Mouse (Mus musculus) embryonic facial prominence, embryonic 12.5 days (tissue): Measurements from ENCODE around the gene Robo2. TPM values are rescaled to one million over a fixed set of nuclear protein-coding genes. Genes with fewer than 3 reads are reported as not detected.

Experiments
- ATAC-seq: fragments of 200-750 bp; cut with Nextera tagmentation; 2 replicates; pipeline ENCODE4 v1.8.0; 2017; ENCODE audit not compliant: insufficient number of reproducible peaks, insufficient read depth, low FRiP score, low TSS enrichment
- H3K27ac ChIP-seq: fragments of 300-500 bp; sonication (generic); 2 replicates; pipeline ENCODE4 v1.5.1; 2016; ENCODE audit warnings: mild to moderate bottlenecking
- H3K27me3 ChIP-seq: fragments of 300-500 bp; sonication (generic); 2 replicates; pipeline ENCODE4 v1.6.1; 2016; ENCODE audit warnings: mild to moderate bottlenecking, moderate library complexity
- H3K36me3 ChIP-seq: fragments of 300-500 bp; sonication (generic); 2 replicates; pipeline ENCODE4 v1.6.1; 2016; ENCODE audit warnings: mild to moderate bottlenecking
- H3K4me1 ChIP-seq: fragments of 300-500 bp; sonication (generic); 2 replicates; pipeline ENCODE4 v1.6.1; 2016
- H3K4me2 ChIP-seq: fragments of 300-500 bp; sonication (generic); replicated peaks from 2 replicates; pipeline ENCODE4 v1.6.1; 2016; ENCODE audit warnings: mild to moderate bottlenecking, moderate library complexity
- H3K4me3 ChIP-seq: fragments of 300-500 bp; sonication (generic); 2 replicates; pipeline ENCODE4 v1.5.1; 2016; ENCODE audit warnings: mild to moderate bottlenecking
- H3K9ac ChIP-seq: fragments of 300-500 bp; sonication (generic); 2 replicates; pipeline ENCODE4 v1.6.1; 2016; ENCODE audit warnings: mild to moderate bottlenecking, moderate library complexity
- H3K9me3 ChIP-seq: fragments of 300-500 bp; sonication (generic); 2 replicates; pipeline ENCODE4 v1.6.1; 2016; ENCODE audit warnings: mild to moderate bottlenecking, moderate library complexity
- WGBS: fragments of 180-500 bp; shearing (Covaris S2); methylation state at CpG from one replicate; pipeline ENCODE4 v1.1.7; 2016; 5-methylcytosine and 5-hydroxymethylcytosine counted together
- polyA plus RNA-seq: library from polyadenylated mRNA; unstranded; fragments of >200 nt; fragmentation: Nextera tagmentation; extraction: Ambion mirVana; gene quantifications from 2 replicates; pipeline ENCODE4 v1.2.1, GENCODE M21; 2016

Gene Robo2
- polyA plus RNA-seq, 1 experiment from 2014 or later: 71.5 TPM

- WGBS: 59% methylated on average over 7 of the region's 7 CpGs
- no peak overlapping the region for H3K9ac ChIP-seq
- H3K4me2 ChIP-seq: no peak overlapping the region
- H3K9me3 ChIP-seq: no peaks in the 10 kb centered on the region
- no peaks in the 10 kb centered on the region for H3K36me3 ChIP-seq
- H3K27ac ChIP-seq: no peak overlapping the region
- ATAC-seq: no peak
- H3K4me3 ChIP-seq: no peak overlapping the region
- H3K4me1 ChIP-seq: no peaks in the 10 kb centered on the region
- no peaks in the 10 kb centered on the region for H3K27me3 ChIP-seq
Measured at GRCm38 (mm10) chr16:74316150-74316549, 95.5 kb downstream of the Robo2 start.

DNA sequence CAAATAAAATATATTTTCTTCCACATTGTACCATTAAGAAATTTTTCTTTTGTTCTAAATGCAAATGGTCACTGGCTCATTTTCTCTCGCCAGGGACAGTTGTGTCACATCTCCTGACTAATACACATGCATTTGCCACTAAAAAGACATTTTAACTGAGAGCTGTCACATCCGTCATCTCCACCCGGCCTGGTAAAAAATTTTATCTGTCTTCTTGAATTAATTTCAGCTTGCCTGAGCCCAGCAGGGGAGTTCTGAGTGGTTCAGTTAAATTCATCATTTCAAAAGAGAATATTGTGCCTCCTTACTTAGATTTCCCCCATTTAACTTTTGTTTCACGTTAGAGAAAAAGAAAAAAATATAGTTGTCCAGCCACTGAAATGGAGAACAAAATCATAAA, 98.4 kb downstream of the Robo2 start:
- Histone ChIP-seq H3K4me2 (no peak overlapping the region), H3K9ac (no peak overlapping the region), H3K36me3 (no peaks in the 10 kb centered on the region), H3K4me1 (no peaks in the 10 kb centered on the region), H3K9me3 (no peaks in the 10 kb centered on the region), H3K27ac (no peak overlapping the region), H3K27me3 (no peaks in the 10 kb centered on the region), H3K4me3 (no peak overlapping the region)
- WGBS: 52% methylated on average over 4 of the region's 4 CpGs
- no peak for ATAC-seq

DNA sequence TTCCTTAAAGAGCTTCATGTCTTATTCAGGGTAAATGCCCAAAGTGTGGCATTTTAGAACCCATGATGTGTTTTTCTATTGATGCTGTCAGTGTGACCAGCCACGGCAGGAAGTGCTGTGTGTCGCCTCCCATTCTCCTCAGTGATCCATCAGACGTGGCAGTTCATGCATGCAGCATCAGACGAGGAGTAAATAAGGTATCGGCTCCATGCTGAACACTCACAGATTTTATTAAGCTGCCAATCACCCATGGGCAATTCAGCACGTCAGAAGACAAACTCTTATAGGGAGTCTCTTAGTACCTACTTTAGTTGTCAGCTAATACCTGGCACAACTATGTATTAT, 104.1 kb downstream of the Robo2 start:
- no peaks in the 10 kb centered on the region for H3K9me3 ChIP-seq
- 54% methylated on average over 6 of the region's 6 CpGs for WGBS
- H3K4me1 ChIP-seq: no peaks in the 10 kb centered on the region
- H3K9ac ChIP-seq: no peak overlapping the region
- H3K27ac ChIP-seq: no peak overlapping the region
- H3K36me3 ChIP-seq: no peaks in the 10 kb centered on the region
- H3K27me3 ChIP-seq: no peaks in the 10 kb centered on the region
- ATAC-seq: no peak
- no peak overlapping the region for H3K4me2 ChIP-seq
- H3K4me3 ChIP-seq: no peak overlapping the region

GRCm38 (mm10) chr16:74306876-74307542, 104.6 kb downstream of the Robo2 start:
- 66% methylated on average over 5 of the region's 5 CpGs for WGBS
- Histone ChIP-seq H3K9me3 (no peaks in the 10 kb centered on the region), H3K4me3 (no peak overlapping the region), H3K27ac (no peak overlapping the region), H3K4me1 (no peaks in the 10 kb centered on the region), H3K36me3 (no peaks in the 10 kb centered on the region), H3K27me3 (no peaks in the 10 kb centered on the region), H3K4me2 (no peak overlapping the region), H3K9ac (no peak overlapping the region)
- no peak for ATAC-seq

- Histone ChIP-seq H3K36me3 (no peaks in the 10 kb centered on the region), H3K4me3 (no peak overlapping the region), H3K4me1 (no peaks in the 10 kb centered on the region), H3K4me2 (no peak overlapping the region), H3K9me3 (no peaks in the 10 kb centered on the region), H3K27me3 (no peaks in the 10 kb centered on the region), H3K27ac (no peak overlapping the region), H3K9ac (no peak overlapping the region)
- no peak for ATAC-seq
- 85% methylated on average over 8 of the region's 8 CpGs for WGBS
Measured at GRCm38 (mm10) chr16:74287878-74288277, 123.7 kb downstream of the Robo2 start.

GRCm38 (mm10) chr16:74282549-74282948, 129.1 kb downstream of the Robo2 start:
- no peak overlapping the region for H3K9ac ChIP-seq
- H3K27me3 ChIP-seq: no peaks in the 10 kb centered on the region
- H3K27ac ChIP-seq: no peak overlapping the region
- no peak overlapping the region for H3K4me2 ChIP-seq
- WGBS: 66% methylated on average over 6 of the region's 6 CpGs
- no peak for ATAC-seq
- no peaks in the 10 kb centered on the region for H3K9me3 ChIP-seq
- no peaks in the 10 kb centered on the region for H3K36me3 ChIP-seq
- H3K4me1 ChIP-seq: no peaks in the 10 kb centered on the region
- no peak overlapping the region for H3K4me3 ChIP-seq

GRCm38 (mm10) chr16:74276855-74277573, 134.6 kb downstream of the Robo2 start:
- Histone ChIP-seq H3K27ac (no peak overlapping the region), H3K4me1 (no peaks in the 10 kb centered on the region), H3K36me3 (no peaks in the 10 kb centered on the region), H3K4me3 (no peak overlapping the region), H3K27me3 (no peaks in the 10 kb centered on the region), H3K4me2 (no peak overlapping the region), H3K9me3 (no peaks in the 10 kb centered on the region), H3K9ac (no peak overlapping the region)
- ATAC-seq: no peak
- 57% methylated on average over 3 of the region's 3 CpGs for WGBS

DNA sequence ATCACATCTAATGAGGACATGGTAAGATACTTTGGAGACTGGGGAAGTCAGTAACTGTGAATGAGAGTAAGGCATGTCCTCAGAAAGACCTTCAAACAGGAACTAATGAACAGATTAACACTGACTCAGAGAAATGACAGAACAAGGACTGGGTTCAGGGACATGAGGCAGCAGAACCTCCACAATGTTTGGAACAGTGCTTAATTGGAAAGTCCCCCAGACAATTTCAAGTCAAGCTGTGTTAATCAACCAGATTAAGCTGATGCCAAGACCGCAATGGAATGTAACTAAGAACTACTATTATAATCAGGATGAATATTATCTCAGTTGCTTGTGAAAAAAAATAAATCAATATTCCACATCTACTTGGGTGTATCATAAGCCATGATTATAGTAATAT, 137.0 kb downstream of the Robo2 start:
- Histone ChIP-seq H3K27ac (no peak overlapping the region), H3K4me3 (no peak overlapping the region), H3K27me3 (no peaks in the 10 kb centered on the region), H3K4me1 (no peaks in the 10 kb centered on the region), H3K9ac (no peak overlapping the region), H3K9me3 (no peaks in the 10 kb centered on the region), H3K4me2 (no peak overlapping the region), H3K36me3 (no peaks in the 10 kb centered on the region)
- 87% methylated on average over 1 of the region's 1 CpGs for WGBS
- no peak for ATAC-seq

GRCm38 (mm10) chr16:74272993-74273392, 138.6 kb downstream of the Robo2 start:
- ATAC-seq: no peak
- no peak overlapping the region for H3K9ac ChIP-seq
- H3K27ac ChIP-seq: no peak overlapping the region
- no peaks in the 10 kb centered on the region for H3K9me3 ChIP-seq
- no peak overlapping the region for H3K4me3 ChIP-seq
- H3K36me3 ChIP-seq: no peaks in the 10 kb centered on the region
- no peak overlapping the region for H3K4me2 ChIP-seq
- 85% methylated on average over 4 of the region's 4 CpGs for WGBS
- H3K4me1 ChIP-seq: no peaks in the 10 kb centered on the region
- H3K27me3 ChIP-seq: no peaks in the 10 kb centered on the region

DNA sequence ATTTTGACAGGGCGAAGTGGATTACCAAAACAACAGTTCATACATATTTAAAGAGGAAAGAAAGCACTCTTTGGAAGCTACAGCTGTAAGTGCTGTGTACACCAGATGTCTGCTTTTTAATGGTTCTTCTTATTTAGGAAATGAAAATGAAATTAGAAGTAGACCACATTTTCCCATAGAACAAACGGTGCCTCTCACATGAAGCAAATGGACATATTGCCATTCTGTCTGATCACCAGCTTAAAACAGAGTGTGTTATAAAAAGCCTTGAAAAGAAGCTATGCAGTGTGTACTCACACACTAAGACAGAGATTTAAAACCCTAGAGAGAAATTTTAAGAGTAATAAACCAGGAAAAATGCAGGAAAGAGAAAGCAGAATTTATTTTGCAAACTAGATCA, 153.4 kb downstream of the Robo2 start:
- H3K9ac ChIP-seq: no peak overlapping the region
- no peak for ATAC-seq
- H3K27ac ChIP-seq: no peak overlapping the region
- H3K9me3 ChIP-seq: no peaks in the 10 kb centered on the region
- no peak overlapping the region for H3K4me2 ChIP-seq
- no peaks in the 10 kb centered on the region for H3K27me3 ChIP-seq
- no peak overlapping the region for H3K4me3 ChIP-seq
- H3K36me3 ChIP-seq: no peaks in the 10 kb centered on the region
- H3K4me1 ChIP-seq: no peaks in the 10 kb centered on the region
- WGBS: 82% methylated on average over 2 of the region's 2 CpGs

DNA sequence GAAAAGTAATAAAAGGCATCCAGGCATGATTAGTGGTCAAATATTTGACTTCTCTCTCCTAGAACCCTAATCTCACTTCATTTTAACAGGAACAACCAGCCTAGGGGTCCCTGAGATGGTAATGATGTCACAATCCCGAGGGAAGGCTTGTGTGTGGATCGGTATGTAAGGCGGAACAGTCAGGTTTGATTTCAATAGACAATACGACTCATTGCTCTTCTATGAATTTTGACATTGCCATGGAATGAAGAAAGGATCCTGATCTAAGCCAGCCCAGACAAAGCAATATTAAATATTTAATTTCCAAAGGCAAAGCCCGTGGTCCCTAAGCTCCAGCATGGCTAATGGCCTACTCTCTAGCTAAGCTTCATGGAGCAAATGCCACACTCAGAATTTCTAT, 167.2 kb downstream of the Robo2 start:
- H3K36me3 ChIP-seq: no peaks in the 10 kb centered on the region

DNA sequence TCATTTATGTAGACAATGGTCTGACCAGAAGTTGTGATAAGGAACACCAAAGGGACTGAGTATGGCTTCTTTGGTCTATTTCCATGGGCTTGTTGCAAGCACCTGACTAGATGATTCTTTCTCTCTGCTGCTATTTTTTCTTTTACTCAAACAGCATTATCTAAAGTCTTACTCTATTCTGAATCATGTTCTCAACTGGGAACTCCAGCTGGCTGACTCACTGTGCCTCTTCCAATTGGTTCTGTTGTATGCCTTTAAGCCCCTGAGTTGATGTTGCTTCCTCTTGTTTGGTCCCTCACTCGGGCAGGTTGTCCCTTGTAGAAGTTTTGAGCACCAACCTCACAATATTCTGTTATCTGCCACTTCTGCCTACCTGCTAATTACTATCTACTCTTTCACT, 170.1 kb downstream of the Robo2 start:
- Histone ChIP-seq H3K36me3 (no peaks in the 10 kb centered on the region), H3K27me3 (no peaks in the 10 kb centered on the region), H3K4me2 (no peak overlapping the region), H3K27ac (no peak overlapping the region), H3K4me1 (no peaks in the 10 kb centered on the region), H3K9ac (no peak overlapping the region), H3K9me3 (no peaks in the 10 kb centered on the region), H3K4me3 (no peak overlapping the region)
- WGBS: 74% methylated on average over 1 of the region's 1 CpGs
- ATAC-seq: no peak

More for the DNA sequence above, 167.2 kb downstream of the Robo2 start:
- no peak overlapping the region for H3K4me2 ChIP-seq
- H3K9me3 ChIP-seq: no peaks in the 10 kb centered on the region
- H3K4me3 ChIP-seq: no peak overlapping the region
- WGBS: 87% methylated on average over 5 of the region's 5 CpGs
- no peaks in the 10 kb centered on the region for H3K4me1 ChIP-seq
- H3K9ac ChIP-seq: no peak overlapping the region
- no peak overlapping the region for H3K27ac ChIP-seq
- no peak for ATAC-seq
- no peaks in the 10 kb centered on the region for H3K27me3 ChIP-seq
